Mouse (Mus musculus): ENCODE measurements around the gene Csnk2a2.

- TF ChIP-seq POLR2A (IDR thresholded peaks at IDR 0.05; ENCODE audit: low read depth, low read length) (no peak), CTCF (IDR thresholded peaks at IDR 0.05; ENCODE audit: extremely low read depth, insufficient read depth, insufficient read length, insufficient replicate concordance) (peak; percentile 75)
Measured at GRCm38 (mm10) chr8:95488698-95489332, 1.0 kb downstream of the Csnk2a2 start.
